Mouse (Mus musculus) hematopoietic stem cell, adult 5-6 weeks (primary cell): ENCODE results near the gene Nrip1. TPM values are rescaled to one million over a fixed set of nuclear protein-coding genes. Genes with fewer than 3 reads are reported as not detected.
A peak's percentile ranks its signal among the peaks of the same experiment; 100 is the strongest.

ENCODE experiments used
- ATAC-seq, 2 experiments: fragments of 125-278 bp in 1 of 2; replicated peaks in 1 of 2; 2 replicates each; pipeline ENCODE4 v1.8.0; 2016 to 2017; ENCODE audit warnings: inconsistent platforms in 2 of 2, mild to moderate bottlenecking in 2 of 2, moderate number of reproducible peaks in 2 of 2, low read depth in 1 of 2, moderate TSS enrichment in 1 of 2; ENCODE audit not compliant: low FRiP score in 2 of 2, poor library complexity in 2 of 2, severe bottlenecking in 2 of 2, insufficient read depth in 1 of 2, low TSS enrichment in 1 of 2
- total RNA-seq: library from RNA; stranded (forward); fragments of 172-1452, 232-1000 nt; gene quantifications from 2 replicates; pipeline ENCODE4 v1.2.3, GENCODE M21; 2017

Gene Nrip1
- total RNA-seq, 1 experiment from 2014 or later, result 66.5 TPM

- no peak for ATAC-seq
Observed at GRCm38 (mm10) chr16:76306446-76306845, 67.2 kb downstream of the Nrip1 start.

- no peak for ATAC-seq
Observed at GRCm38 (mm10) chr16:76303436-76303835, 70.2 kb downstream of the Nrip1 start.

GRCm38 (mm10) chr16:76301728-76302050, 71.9 kb downstream of the Nrip1 start:
- no peak for ATAC-seq

- peak in 1 of 2 experiments; percentile 24; a peak in 2 of 4 replicates for ATAC-seq
Observed at GRCm38 (mm10) chr16:76301037-76301727, 72.4 kb downstream of the Nrip1 start.

- no peak for ATAC-seq
Observed at GRCm38 (mm10) chr16:76300452-76300851, 73.2 kb downstream of the Nrip1 start.

- ATAC-seq, result no peak
Observed at GRCm38 (mm10) chr16:76299511-76299910, 74.1 kb downstream of the Nrip1 start.

- ATAC-seq, result no peak
Observed at GRCm38 (mm10) chr16:76295322-76295721, 78.3 kb downstream of the Nrip1 start.

GRCm38 (mm10) chr16:76294550-76294949, 79.1 kb downstream of the Nrip1 start:
- no peak for ATAC-seq

- ATAC-seq, result peak in 1 of 2 experiments; percentile 25; a peak in 1 of 4 replicates
Observed at GRCm38 (mm10) chr16:76293765-76294463, 79.7 kb downstream of the Nrip1 start.

- no peak for ATAC-seq
Observed at GRCm38 (mm10) chr16:76293176-76293575, 80.5 kb downstream of the Nrip1 start.

GRCm38 (mm10) chr16:76292656-76293055, 81.0 kb downstream of the Nrip1 start:
- no peak for ATAC-seq

GRCm38 (mm10) chr16:76291366-76291765, 82.3 kb downstream of the Nrip1 start:
- ATAC-seq, result no peak

- no peak for ATAC-seq
Observed at GRCm38 (mm10) chr16:76289495-76289894, 84.1 kb downstream of the Nrip1 start.

- ATAC-seq, result no peak
Observed at GRCm38 (mm10) chr16:76283796-76284195, 89.8 kb downstream of the Nrip1 start.

GRCm38 (mm10) chr16:76281850-76282249, 91.8 kb downstream of the Nrip1 start:
- ATAC-seq, result no peak

- no peak for ATAC-seq
Observed at GRCm38 (mm10) chr16:76280365-76280764, 93.3 kb downstream of the Nrip1 start.

- no peak for ATAC-seq
Observed at GRCm38 (mm10) chr16:76276271-76276670, 97.4 kb downstream of the Nrip1 start.

- no peak for ATAC-seq
Observed at GRCm38 (mm10) chr16:76275584-76275983, 98.0 kb downstream of the Nrip1 start.

- no peak for ATAC-seq
Observed at GRCm38 (mm10) chr16:76275166-76275565, 98.5 kb downstream of the Nrip1 start.
